Mouse (Mus musculus) left cerebral cortex, postnatal 36 days (tissue): ENCODE measurements at regions not wholly inside any gene's neighbourhood (a gene's known extent, or its start where the extent isn't known, plus 50 kb on each side); places are given as distances from the start of the nearest gene placed in this dataset.
A peak's percentile ranks its signal among the peaks of the same experiment; 100 is the strongest.

Experiments used
- DNase-seq, 2 experiments: peaks; one replicate each; pipeline ENCODE4 v3.0.0; 2021 to 2022; ENCODE audit warnings: low spot score in 2 of 2, mixed read lengths in 1 of 2
- intact Hi-C: fragments of 180-260 bp; cut with DNase I; formaldehyde crosslinking; loops from one replicate; pipeline ENCODE4 v1.15.1; 2025

DNA sequence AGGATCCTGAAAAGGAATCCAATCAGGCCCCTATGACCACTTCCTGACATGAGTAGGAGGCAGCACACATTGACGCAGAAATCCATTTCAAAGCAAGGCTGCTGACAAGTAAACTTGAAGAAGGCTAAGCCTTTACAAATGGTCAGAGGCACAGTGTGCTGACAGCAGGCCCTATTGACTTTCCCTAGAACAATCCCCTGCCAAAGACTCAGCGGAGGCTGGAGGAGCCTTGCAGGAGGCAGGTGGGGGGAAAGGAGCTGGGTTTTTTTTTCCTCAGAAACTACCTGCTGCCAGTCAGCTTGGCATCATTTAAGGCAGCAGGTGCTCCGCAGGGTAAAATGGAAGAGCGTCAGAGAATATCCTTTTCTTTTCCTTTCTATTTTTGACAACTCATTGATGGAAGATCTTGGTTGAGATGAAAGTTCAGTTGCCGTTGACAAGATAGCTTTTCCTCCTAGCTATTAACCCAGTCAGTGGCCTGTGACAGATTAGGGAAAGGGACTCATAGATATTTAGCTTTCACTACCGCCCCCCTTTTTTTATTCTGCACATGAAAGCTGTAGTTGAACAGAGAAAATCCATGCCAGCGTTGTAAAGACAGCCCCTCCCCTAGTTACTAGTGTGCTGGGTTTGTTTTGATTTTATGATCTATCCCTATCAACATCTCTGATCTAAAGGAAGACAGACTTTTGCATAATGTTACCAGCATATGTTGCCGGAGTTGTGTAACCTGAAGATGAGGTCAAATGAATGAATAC is 210.6 kb downstream of the Csnka2ip start:
- intact Hi-C loops: no loop called here
- DNase-seq: no peak

DNA sequence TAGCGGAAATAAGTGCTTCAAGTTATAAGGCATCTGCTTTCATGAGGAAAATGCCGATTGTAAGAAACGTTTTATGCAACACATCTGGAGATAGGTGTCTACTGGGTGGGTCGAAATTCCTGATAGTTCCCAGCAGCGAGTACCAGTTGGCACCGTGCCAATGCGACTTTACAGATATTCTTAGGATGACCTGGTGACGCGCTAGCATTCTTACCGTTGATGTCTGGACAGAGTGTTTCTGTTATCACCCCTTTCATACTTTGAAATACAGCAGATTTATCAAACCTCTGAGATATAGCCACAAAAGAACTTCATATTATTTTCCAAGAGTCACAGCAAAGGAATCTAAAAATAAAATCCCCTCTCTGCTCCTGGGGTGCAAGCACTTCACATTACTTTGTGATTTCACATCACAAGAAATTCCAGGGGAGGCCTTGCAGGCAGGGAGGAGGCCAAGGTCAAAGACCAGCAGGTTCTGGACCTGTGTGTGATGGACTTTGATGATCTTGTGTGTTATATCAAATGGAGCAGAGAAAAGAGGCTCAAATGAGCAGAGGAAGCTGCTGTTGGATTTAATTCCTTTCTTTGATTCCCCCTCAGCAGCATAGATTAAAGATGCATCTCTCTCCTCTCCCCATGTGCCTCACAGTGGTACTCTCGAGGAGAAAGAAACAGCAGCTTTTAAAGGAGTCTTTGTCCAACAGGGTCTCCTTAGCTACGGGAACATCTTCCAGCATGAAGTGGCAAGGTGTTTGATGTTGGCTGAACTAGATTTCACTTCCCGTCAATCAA is 233.4 kb downstream of the Csnka2ip start:
- intact Hi-C loops: no loop called here
- DNase-seq: no peak

DNA sequence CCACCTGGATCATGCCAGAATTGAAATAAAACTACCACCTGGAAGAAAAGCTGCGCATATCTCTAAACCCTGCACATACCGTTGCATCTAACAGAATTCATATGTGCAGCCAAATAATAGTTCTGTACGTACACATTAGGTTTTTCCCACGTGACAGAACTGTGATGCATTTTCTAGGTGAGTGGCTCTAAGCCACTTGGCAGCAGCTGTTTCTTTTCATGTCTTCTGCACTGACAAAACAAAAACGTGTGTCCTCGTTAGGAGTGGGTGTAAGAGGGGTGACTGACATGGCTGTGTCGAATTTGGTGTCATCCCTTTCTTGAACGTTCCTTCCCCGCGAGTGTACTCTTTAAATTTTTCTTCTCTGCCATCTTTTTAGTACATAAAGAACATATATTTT is 254.3 kb downstream of the Csnka2ip start:
- no peak for DNase-seq
- intact Hi-C loops: no loop called here

DNA sequence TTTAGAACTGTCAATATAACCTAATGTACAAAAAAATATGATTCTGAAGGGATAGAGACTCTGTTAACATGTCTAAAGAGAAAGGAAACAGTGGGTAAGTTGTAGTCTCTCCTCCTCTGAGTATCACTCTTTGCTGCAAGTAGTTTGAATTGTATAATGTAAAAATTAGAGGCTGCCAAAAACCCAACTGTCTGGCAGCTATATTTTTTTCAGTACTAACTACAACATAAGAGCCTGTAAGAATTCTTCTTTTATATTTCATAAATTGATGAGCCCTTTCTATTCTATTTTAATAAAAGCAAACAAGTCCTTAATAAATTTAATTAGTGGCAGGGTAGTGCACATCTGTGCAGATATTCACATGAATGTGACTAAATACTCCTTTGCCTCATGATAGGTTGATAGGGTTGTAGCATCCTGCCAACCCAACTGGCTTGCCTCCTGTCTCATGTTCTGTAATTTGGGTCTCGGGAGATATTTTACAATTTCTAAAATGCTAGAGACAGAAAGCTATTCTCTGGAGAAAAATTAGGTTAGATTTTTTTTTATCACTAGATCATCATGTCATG is 269.2 kb downstream of the Csnka2ip start:
- intact Hi-C loops: no loop called here
- no peak for DNase-seq

DNA sequence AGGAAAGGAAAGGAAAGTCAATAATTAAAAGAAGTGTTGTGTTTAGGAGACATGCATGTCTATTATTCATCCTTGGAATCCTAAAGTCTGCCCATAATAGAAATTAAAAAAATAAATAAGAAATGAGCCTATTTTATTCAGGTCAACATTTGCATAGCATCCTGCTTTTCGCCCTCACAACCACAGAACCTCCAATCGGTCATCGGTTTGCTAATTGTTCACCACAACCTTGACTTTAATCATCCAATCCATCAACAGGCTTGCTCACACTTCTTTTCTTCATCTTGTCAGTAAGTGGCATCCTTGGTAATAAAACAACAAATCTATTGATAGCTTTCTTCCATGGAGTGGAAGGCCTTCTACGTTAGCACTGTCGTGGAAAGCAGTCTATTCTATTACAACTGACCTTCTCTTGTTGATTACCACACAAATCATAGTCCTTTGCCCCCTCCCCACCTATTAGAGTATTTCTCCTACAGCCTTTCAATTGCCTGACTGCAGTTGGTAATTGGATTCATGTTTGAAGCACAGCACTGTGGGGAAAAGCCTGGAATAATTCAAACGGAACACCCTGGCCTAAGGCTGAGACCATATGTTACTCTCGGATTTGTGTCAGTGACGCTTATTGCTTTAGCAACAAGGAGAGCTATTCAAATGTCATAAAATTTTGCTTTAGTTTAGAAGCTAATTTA is 269.9 kb downstream of the Csnka2ip start:
- DNase-seq: peak in 1 of 2 experiments; percentile 23
- intact Hi-C loops: no loop called here

DNA sequence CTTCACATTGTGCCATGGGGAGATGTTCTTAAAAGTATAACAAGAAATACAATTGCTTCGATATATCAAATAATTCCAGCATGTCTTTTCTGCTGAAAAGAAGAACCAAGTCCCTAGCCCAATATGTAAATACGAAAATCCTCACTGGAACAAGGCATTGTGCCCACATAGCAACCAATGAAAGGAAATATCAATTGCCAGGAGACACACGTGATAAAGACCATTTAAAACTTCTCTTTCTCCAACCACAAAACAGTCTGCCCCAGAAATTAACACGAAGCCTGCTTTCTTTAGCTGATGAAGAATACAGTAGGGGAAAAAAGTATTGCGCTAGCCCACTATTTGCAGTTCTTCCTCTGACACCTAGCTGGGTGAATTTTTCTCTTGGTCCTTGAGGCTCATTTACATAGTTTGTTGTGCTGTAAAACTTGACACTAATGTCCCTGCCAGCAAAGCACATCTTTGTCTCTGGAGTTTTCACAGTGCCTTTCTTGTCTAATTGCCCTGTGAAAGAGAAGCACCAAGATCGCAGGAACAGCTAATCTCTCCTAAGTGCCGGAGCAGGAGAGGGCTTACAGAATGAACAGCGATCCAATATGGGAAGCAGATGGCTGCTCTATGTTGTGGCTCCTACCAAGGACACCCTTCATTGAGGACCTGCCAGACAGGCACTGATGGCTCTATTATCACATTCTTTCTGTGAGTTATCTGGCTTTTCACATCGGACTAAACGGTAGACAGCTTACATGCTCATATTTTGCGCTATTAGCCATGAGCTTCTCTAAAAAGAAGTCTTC is 272.7 kb downstream of the Csnka2ip start:
- DNase-seq: no peak

DNA sequence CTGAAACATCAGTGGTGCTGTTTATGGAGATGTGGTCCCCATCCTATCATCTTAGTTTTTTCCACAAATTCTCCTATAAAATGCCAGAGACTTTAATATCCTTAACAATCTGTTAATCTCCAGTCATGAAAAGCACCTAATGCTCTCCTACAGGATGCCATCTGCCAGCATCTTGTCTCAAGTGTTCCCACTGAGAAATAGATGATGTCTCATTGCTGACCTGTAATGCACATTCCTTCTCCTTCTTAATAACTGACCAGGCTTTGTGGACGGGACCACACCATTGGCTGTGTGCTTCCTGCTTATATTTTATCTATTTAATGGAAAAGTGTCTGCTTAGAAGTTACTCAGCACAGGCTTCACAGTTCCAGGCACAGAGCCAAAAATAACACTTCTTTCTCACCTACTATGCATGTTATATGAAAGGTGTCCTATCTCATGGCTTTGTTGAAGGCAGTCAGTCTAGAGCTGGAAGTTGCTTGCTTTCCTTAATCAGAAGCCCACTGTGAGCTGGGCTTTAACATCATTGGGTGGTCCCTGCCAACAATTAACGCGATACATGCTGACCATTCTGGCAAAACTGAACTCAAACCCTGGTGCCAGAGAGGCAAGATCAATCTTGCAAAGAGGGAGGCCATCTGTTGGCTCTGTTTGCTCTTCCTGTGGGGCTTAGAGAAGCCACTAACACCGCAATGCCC is 283.3 kb downstream of the Csnka2ip start:
- intact Hi-C loops: no loop called here

More for the DNA sequence above, 272.7 kb downstream of the Csnka2ip start:
- intact Hi-C loops: no loop called here

DNA sequence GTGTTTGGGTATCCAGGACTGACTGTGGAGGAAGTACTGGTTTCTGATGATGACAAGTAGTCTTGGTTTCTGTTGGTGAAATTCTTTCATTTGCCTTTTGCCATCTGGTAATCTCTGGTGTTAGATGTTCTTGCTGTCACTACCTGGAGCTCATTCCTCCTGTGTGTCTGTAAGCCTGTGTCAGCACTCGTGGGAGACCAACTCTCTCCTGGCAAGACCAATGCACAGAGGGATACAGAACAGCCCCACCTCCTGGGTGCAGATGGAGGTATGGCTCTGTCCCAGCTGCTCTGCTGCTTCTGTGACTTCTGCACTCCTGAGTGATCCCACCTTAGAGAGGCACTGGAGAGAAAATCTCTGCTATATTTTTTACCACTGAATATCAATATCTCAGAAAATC is 285.4 kb downstream of the Csnka2ip start:
- intact Hi-C loops: no loop called here
- DNase-seq: no peak

More for the DNA sequence above, 283.3 kb downstream of the Csnka2ip start:
- DNase-seq: no peak

DNA sequence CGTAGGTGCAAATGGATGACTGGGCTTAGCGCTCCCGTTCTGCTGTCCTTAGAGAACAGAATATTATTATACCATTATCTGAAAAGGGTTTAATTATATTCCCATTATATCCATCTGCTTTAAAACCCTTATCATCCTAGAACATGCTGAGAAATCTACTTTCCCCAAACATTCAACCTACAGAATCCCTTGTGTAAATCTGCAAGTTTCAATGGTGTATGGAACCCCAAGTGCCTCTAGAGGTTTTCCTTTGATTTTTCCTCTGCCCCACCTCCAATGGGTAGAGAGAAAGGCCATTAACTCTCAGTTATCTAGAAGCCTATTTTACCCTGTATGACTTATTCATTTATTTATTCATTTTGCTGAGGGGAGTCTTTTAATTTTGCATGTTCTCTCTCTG is 308.7 kb downstream of the Csnka2ip start:
- intact Hi-C loops: no loop called here

DNA sequence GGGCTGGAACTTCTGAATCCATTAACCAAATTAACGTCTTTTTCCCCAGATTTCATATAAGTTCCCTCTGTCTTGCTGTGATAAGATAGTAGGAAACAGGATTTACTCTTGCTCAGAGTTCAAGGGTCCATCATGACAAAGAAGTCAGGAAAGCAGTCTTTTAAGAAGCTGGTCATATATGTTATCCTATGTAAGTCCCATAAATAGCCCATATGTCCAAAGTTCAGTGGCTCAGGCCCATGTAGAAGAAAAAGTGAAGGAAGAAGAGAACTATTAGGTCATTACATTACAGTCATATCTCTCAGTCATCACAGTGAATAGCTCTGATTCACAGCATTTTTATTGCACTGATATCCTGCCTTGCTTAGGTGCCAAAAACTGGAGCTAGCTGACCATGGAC is 316.9 kb downstream of the Csnka2ip start:
- intact Hi-C loops: no loop called here
- DNase-seq: no peak

More for the DNA sequence above, 308.7 kb downstream of the Csnka2ip start:
- no peak for DNase-seq

DNA sequence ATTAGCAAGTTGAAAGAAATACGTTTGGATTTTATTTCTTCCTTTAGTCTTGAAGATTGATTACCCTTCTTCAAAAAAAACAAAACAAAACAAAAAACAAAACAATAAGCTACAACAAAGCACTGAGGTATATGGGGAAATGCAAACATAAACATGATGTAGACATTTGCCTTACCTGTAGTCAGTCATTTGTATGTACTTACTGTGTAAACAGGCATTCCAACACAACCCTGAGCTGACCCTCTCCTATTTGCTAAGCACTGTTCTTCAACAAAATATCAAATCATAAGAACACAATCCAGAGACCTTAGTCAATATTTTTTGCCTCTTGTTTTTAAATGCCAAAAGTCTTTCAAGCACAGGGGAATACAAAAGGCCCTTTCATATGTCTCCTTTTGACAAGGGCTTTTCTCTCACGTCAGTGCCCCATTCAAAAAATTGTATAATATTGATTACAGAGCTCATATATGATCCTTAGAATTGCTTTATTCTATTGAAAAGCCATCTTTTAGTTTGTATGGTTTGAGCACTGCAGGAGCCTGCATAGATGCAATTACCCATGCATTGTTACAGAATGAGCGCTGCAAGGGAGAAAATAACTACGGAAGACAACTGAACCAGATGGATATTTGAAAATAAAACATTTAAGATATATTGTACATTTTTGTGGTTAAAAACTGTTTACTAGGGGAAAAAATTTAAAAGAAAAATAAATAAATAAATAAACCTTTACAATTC is 326.2 kb downstream of the Csnka2ip start:
- intact Hi-C loops: no loop called here
- no peak for DNase-seq

DNA sequence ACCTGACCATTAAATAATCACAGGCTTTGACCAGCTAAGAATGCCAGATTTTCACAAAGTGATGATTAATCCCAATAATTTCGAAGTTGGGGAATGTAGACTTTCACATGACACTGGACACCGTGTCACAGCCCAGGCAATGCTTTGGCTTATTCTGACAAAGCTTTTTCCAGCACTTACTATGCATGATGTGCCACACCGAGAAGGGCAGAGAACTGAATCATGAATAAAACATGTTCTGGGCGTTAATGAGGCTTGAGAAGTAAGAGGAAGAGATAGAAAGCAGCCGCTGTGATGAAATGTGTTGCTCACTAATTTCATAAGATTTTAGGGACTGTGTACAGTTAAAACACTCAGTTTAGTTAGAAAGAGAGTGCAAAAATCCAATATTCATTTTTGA is 326.8 kb downstream of the Csnka2ip start:
- intact Hi-C loops: no loop called here
- DNase-seq: no peak

DNA sequence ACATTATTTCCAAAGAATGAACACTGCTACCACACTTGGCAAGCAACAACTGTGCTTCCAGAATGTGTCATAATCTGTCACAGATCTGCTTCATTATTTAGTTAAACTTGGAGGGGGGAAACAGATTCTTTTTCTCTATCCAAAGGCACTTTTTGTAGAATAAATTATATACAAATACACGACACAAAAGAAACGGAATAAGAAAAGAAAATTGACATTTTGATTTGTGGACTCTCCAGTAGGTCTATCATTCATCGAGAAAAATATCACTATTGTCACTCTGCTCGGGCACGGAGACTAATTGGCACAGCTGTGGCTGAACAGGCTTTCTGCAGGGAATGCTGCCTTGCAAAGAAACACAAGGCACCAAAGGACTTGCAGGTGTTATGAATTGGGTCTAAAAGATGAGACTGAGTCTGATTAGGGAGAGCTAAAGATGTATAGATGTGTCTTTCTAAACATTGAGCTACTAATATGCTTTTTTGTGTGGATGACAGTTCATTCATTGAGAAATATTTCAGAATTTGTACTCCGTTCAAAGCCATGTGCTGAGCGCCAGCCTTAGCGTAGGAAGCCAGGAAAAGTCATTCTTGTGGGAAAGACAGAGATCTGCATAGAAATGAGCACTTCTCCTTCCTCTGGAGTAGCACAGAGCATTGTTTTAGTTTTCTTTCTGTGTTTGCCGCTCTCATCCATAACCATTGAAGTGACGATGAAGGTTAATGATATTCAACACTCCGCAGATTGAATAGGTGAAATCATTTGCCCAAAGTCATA is 337.1 kb downstream of the Csnka2ip start:
- DNase-seq: no peak
- intact Hi-C loops: no loop called here

DNA sequence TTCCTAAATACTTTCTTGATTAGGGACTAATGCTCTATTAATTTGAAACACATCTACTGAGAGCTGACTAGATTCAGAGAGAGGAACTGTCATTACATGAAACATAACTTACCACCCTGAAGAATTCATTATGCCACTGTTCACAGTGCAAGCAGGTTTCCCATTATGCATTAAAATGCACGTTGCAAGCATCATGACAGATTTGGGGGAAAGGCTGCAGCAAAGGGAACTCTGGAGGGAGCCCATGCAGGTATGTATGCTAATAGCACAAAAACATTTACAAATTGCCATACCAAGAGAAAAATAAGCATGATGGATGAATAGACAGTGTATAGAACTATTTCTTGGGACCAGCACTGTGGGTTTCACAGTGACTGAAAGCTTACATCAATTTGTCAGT is 351.1 kb downstream of the Csnka2ip start:
- DNase-seq: no peak
- intact Hi-C loops: no loop called here

DNA sequence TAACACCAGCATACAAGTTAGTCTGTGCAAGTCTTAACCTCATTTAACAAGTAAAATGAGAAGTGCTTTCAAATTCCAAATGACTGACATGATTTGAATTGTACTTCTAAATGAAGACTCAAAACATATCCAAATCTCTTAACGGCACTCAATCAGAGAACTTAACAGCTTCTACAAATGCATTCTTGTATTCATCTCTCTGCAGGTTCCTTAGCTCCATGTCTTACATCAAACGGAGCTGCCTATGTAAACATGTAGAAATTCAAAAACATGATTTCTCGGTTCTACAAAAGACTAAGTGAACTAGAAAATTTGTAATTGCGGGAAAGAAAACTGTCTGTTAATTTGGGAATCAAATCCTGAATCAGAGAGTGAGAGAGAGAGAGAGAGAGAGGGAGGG is 353.5 kb downstream of the Csnka2ip start:
- intact Hi-C loops: no loop called here

DNA sequence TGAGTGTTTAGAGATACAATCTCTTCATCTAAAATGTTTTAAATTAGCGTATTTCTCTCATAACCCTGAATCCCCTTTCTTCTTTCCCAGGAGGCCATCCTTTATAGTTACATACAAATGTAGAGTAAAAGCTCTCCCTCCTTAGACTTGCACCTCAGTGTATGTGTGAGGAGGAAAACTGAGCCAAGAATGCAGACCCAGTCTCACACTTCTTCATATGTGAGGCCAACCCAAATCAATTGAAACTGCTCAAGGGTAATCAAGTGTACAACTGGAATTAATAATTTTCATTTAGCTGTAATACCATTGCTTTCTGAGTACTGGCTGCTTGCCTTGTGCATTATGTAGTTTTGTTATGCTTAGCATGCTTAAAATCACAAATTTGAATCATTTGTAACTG is 356.3 kb downstream of the Csnka2ip start:
- intact Hi-C loops: no loop called here
- no peak for DNase-seq

More for the DNA sequence above, 353.5 kb downstream of the Csnka2ip start:
- DNase-seq: no peak

DNA sequence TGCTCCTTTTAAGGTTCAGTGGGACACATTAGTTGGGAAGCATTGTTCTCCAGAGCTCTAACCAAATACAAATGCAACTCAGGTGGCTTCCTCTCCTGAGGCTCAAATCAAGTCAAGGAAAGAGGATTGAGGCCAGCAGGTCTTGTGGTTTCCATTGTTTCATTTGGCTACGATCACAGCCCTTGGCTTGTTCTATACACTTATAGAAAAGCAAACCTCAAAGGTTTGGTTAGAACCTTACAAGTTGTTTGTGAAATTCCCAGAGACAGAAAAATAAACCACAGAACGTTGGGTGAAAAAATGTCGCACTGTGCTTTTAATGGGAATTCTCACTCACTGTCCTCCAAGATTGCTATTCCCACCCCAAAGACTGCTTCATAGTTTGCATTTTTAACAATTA is 360.4 kb upstream of the Epha3 start:
- intact Hi-C loops: no loop called here
- no peak for DNase-seq
